Mouse (Mus musculus) myocyte (in vitro differentiated cells): Measurements from ENCODE around the gene Fars2. TPM values are rescaled to one million over a fixed set of nuclear protein-coding genes. Genes with fewer than 3 reads are reported as not detected.

Experiments used
- H3K27me3 ChIP-seq: one replicate; pipeline ENCODE4 v1.6.1; 2011; ENCODE audit not compliant: control insufficient read depth, insufficient read depth, insufficient read length
- H3K36me3 ChIP-seq: one replicate; pipeline ENCODE4 v1.6.1; 2011; ENCODE audit not compliant: control insufficient read depth, insufficient read depth
- H3K4me2 ChIP-seq: one replicate; pipeline ENCODE4 v1.6.1; 2011; ENCODE audit warnings: low read depth, control low read depth
- H3K4me3 ChIP-seq: one replicate; pipeline ENCODE4 v1.5.1; 2011; ENCODE audit warnings: mild to moderate bottlenecking, control low read depth, moderate library complexity
- H3K79me2 ChIP-seq: one replicate; pipeline ENCODE4 v1.6.1; 2011; ENCODE audit not compliant: control insufficient read depth, insufficient read depth
- H3ac ChIP-seq: one replicate; pipeline ENCODE4 v1.6.1; 2011; ENCODE audit not compliant: control insufficient read depth, insufficient read length
- CEBPB ChIP-seq: IDR thresholded peaks from 2 replicates; pipeline ENCODE4 v1.6.1; 2011; ENCODE audit warnings: mild to moderate bottlenecking, moderate library complexity; ENCODE audit not compliant: poor library complexity, insufficient read depth, severe bottlenecking
- E2F4 ChIP-seq: IDR thresholded peaks from one replicate; pipeline ENCODE4 v1.6.1; 2011; ENCODE audit warnings: mild to moderate bottlenecking, control low read depth, moderate library complexity; ENCODE audit not compliant: insufficient read depth
- MAX ChIP-seq: IDR thresholded peaks from one replicate; pipeline ENCODE4 v1.6.1; 2011; ENCODE audit warnings: low read depth, mild to moderate bottlenecking, control low read depth
- MYOD1 ChIP-seq, 3 experiments: IDR thresholded peaks; one replicate each; pipeline ENCODE4 v1.6.1; 2011; ENCODE audit warnings: control low read depth in 2 of 3, low read depth in 2 of 3, mild to moderate bottlenecking in 2 of 3, moderate library complexity in 1 of 3; ENCODE audit not compliant: insufficient read length in 2 of 3, control insufficient read depth in 1 of 3
- MYOG ChIP-seq, 3 experiments: IDR thresholded peaks; one replicate each; pipeline ENCODE4 v1.6.1; 2011; ENCODE audit warnings: control low read depth in 2 of 3, low read depth in 2 of 3, mild to moderate bottlenecking in 2 of 3; ENCODE audit not compliant: insufficient read length in 2 of 3, control insufficient read depth in 1 of 3, insufficient read depth in 1 of 3
- POLR2A ChIP-seq: IDR thresholded peaks from one replicate; pipeline ENCODE4 v1.6.1; 2011; ENCODE audit warnings: low read depth, mild to moderate bottlenecking, control low read depth, moderate library complexity; ENCODE audit not compliant: insufficient read length
- POLR2AphosphoS2 ChIP-seq: IDR thresholded peaks from one replicate; pipeline ENCODE4 v1.6.1; 2011; ENCODE audit warnings: low read depth, control low read depth; ENCODE audit not compliant: insufficient read length
- REST ChIP-seq: IDR thresholded peaks from one replicate; pipeline ENCODE4 v1.6.1; 2011; ENCODE audit warnings: mild to moderate bottlenecking, control low read depth, moderate library complexity; ENCODE audit not compliant: insufficient read depth, insufficient read length
- SRF ChIP-seq: IDR thresholded peaks from one replicate; pipeline ENCODE4 v1.6.1; 2011; ENCODE audit warnings: low read depth; ENCODE audit not compliant: control insufficient read depth, insufficient read length
- TCF12 ChIP-seq: IDR thresholded peaks from one replicate; pipeline ENCODE4 v1.6.1; 2011; ENCODE audit warnings: mild to moderate bottlenecking, control low read depth; ENCODE audit not compliant: poor library complexity, insufficient read depth, severe bottlenecking
- TCF3 ChIP-seq: IDR thresholded peaks from one replicate; pipeline ENCODE4 v1.6.1; 2011; ENCODE audit warnings: low read depth, control low read depth; ENCODE audit not compliant: insufficient read length
- USF1 ChIP-seq: IDR thresholded peaks from one replicate; pipeline ENCODE4 v1.6.1; 2011; ENCODE audit warnings: low read depth, mild to moderate bottlenecking, control low read depth, moderate library complexity
- polyA plus RNA-seq: library from polyadenylated mRNA; unstranded; fragments of >200 nt; fragmentation: generic; extraction: Trizol; gene quantifications from one replicate; pipeline ENCODE4 v1.2.1, GENCODE M21; 2012; ENCODE audit warnings: missing spikeins

The Fars2 gene
- polyA plus RNA-seq, 1 experiment, result 53.6 TPM

- H3K4me2 ChIP-seq, result no peak overlapping the region
- no peak overlapping the region for H3ac ChIP-seq
- no peak overlapping the region for H3K4me3 ChIP-seq
- peaks cover 8% of the 10 kb centered on the region for H3K36me3 ChIP-seq
- no peaks in the 10 kb centered on the region for H3K79me2 ChIP-seq
- no peaks in the 10 kb centered on the region for H3K27me3 ChIP-seq
- TF ChIP-seq POLR2A (no peak), MYOD1 (IDR thresholded peaks at IDR 0.05; ENCODE audit: control insufficient read depth in 1 of 3, insufficient read length in 2 of 3, low read depth in 2 of 3) (no peak), CEBPB (no peak), TCF3 (no peak), MYOG (IDR thresholded peaks at IDR 0.05; ENCODE audit: control insufficient read depth in 1 of 3, insufficient read depth in 1 of 3, insufficient read length in 2 of 3, low read depth in 2 of 3) (no peak), E2F4 (no peak), TCF12 (no peak), REST (no peak), MAX (no peak), POLR2AphosphoS2 (no peak), USF1 (no peak), SRF (no peak)
Measured at GRCm38 (mm10) chr13:36085971-36086370, 31.2 kb upstream of the Fars2 start.

GRCm38 (mm10) chr13:36086608-36087391, 30.4 kb upstream of the Fars2 start:
- TF ChIP-seq TCF12 (no peak), E2F4 (no peak), USF1 (peak; percentile 13), MYOG (IDR thresholded peaks at IDR 0.05; ENCODE audit: control insufficient read depth in 1 of 3, insufficient read depth in 1 of 3, insufficient read length in 2 of 3, low read depth in 2 of 3) (no peak), POLR2AphosphoS2 (no peak)
- no peak overlapping the region for H3K4me2 ChIP-seq
- no peaks in the 10 kb centered on the region for H3K79me2 ChIP-seq
- no peak overlapping the region for H3K4me3 ChIP-seq
- no peak overlapping the region for H3ac ChIP-seq
- peaks cover 9% of the 10 kb centered on the region for H3K36me3 ChIP-seq
- H3K27me3 ChIP-seq, result no peaks in the 10 kb centered on the region

- no peak overlapping the region for H3K4me2 ChIP-seq
- no peaks in the 10 kb centered on the region for H3K79me2 ChIP-seq
- H3K36me3 ChIP-seq, result peaks cover 9% of the 10 kb centered on the region
- no peak overlapping the region for H3ac ChIP-seq
- no peak overlapping the region for H3K4me3 ChIP-seq
- no peaks in the 10 kb centered on the region for H3K27me3 ChIP-seq
- no peak for TF ChIP-seq TCF3
- no peak for TF ChIP-seq POLR2AphosphoS2
- no peak for TF ChIP-seq SRF
- no peak for TF ChIP-seq MYOG (IDR thresholded peaks at IDR 0.05; ENCODE audit: control insufficient read depth in 1 of 3, insufficient read depth in 1 of 3, insufficient read length in 2 of 3, low read depth in 2 of 3)
- no peak for TF ChIP-seq USF1
- no peak for TF ChIP-seq POLR2A
- TF ChIP-seq MAX, result no peak
- no peak for TF ChIP-seq CEBPB
- TF ChIP-seq TCF12, result no peak
- TF ChIP-seq MYOD1 (IDR thresholded peaks at IDR 0.05; ENCODE audit: control insufficient read depth in 1 of 3, insufficient read length in 2 of 3, low read depth in 2 of 3), result no peak
- no peak for TF ChIP-seq REST
- no peak for TF ChIP-seq E2F4
Measured at GRCm38 (mm10) chr13:36087427-36087826, 29.8 kb upstream of the Fars2 start.

- TF ChIP-seq MYOG (IDR thresholded peaks at IDR 0.05; ENCODE audit: control insufficient read depth in 1 of 3, insufficient read depth in 1 of 3, insufficient read length in 2 of 3, low read depth in 2 of 3), result no peak
- TF ChIP-seq REST, result no peak
- no peak for TF ChIP-seq SRF
- no peak for TF ChIP-seq POLR2AphosphoS2
- TF ChIP-seq E2F4, result no peak
- no peak for TF ChIP-seq TCF12
- no peak overlapping the region for H3K4me2 ChIP-seq
Measured at GRCm38 (mm10) chr13:36088168-36088567, 29.0 kb upstream of the Fars2 start.

More at GRCm38 (mm10) chr13:36088168-36088567, 29.0 kb upstream of the Fars2 start:
- Histone ChIP-seq H3K36me3 (peaks cover 9% of the 10 kb centered on the region), H3K4me3 (no peak overlapping the region), H3K27me3 (no peaks in the 10 kb centered on the region), H3ac (no peak overlapping the region), H3K79me2 (no peaks in the 10 kb centered on the region)
